Mouse (Mus musculus): ENCODE data around the gene Nuak2.

- TF ChIP-seq ZC3H11A (IDR thresholded peaks at IDR 0.05; ENCODE audit: borderline replicate concordance, low read depth, low read length) (no peak), CHD2 (IDR thresholded peaks at IDR 0.05; ENCODE audit: low read depth, low read length) (no peak), MAFK (IDR thresholded peaks at IDR 0.05; ENCODE audit: insufficient read depth, low read depth, low read length) (no peak), HCFC1 (IDR thresholded peaks at IDR 0.05; ENCODE audit: borderline replicate concordance, insufficient read depth, low read length) (no peak), ZNF384 (IDR thresholded peaks at IDR 0.05; ENCODE audit: low read depth, low read length) (no peak)
These were observed 28.5 kb upstream of the Nuak2 start for GRCm38 (mm10) chr1:132287445-132287844.
